Mouse (Mus musculus): ENCODE measurements around the gene Pmfbp1.

The Pmfbp1 gene

GRCm38 (mm10) chr8:109499009-109499717 is 5.3 kb downstream of the Pmfbp1 start:
- in situ Hi-C loops (cut with MboI, MseI), result no loop called here

- in situ Hi-C loops (cut with MboI, MseI), result no loop called here
Observed at GRCm38 (mm10) chr8:109503566-109503965, 9.7 kb downstream of the Pmfbp1 start.

GRCm38 (mm10) chr8:109505560-109505959 is 11.7 kb downstream of the Pmfbp1 start:
- in situ Hi-C loops (cut with MboI, MseI), result no loop called here

GRCm38 (mm10) chr8:109524008-109524407 is 30.2 kb downstream of the Pmfbp1 start:
- in situ Hi-C loops (cut with MboI, MseI), result no loop called here

GRCm38 (mm10) chr8:109535140-109535990 is 41.5 kb downstream of the Pmfbp1 start:
- in situ Hi-C loops (cut with MboI, MseI), result no loop called here

GRCm38 (mm10) chr8:109536703-109537102 is 42.9 kb downstream of the Pmfbp1 start:
- in situ Hi-C loops (cut with MboI, MseI), result no loop called here

GRCm38 (mm10) chr8:109542165-109542564 is 48.3 kb downstream of the Pmfbp1 start:
- in situ Hi-C loops (cut with MboI, MseI), result no loop called here

GRCm38 (mm10) chr8:109542748-109543519 is 49.1 kb downstream of the Pmfbp1 start:
- in situ Hi-C loops (cut with MboI, MseI), result no loop called here

- in situ Hi-C loops (cut with MboI, MseI), result no loop called here
Observed at GRCm38 (mm10) chr8:109544049-109544448, 50.2 kb downstream of the Pmfbp1 start.

- in situ Hi-C loops (cut with MboI, MseI), result loop anchor here (25.0 kb wide), 1 partner anchor 1061 kb away; the partner anchor contains the start of gene Vac14
Observed at GRCm38 (mm10) chr8:109551663-109552062, 57.8 kb downstream of the Pmfbp1 start.

- in situ Hi-C loops (cut with MboI, MseI), result loop anchor here (25.0 kb wide), 1 partner anchor 1048 kb away; the partner anchor contains the start of gene Vac14
Observed at GRCm38 (mm10) chr8:109563881-109564280, 70.1 kb downstream of the Pmfbp1 start.

- in situ Hi-C loops (cut with MboI, MseI), result loop anchor here (25.0 kb wide), 1 partner anchor 1048 kb away; the partner anchor contains the start of gene Vac14
Observed at GRCm38 (mm10) chr8:109564766-109565165, 70.9 kb downstream of the Pmfbp1 start.

GRCm38 (mm10) chr8:109565498-109566333 is 71.9 kb downstream of the Pmfbp1 start, which contains the start of the genes Dhx38 and Txnl4b:
Gene Dhx38 (minus strand): TSS chr8:109565861.
Gene Txnl4b (plus strand): TSS chr8:109565892.
- in situ Hi-C loops (cut with MboI, MseI), result loop anchor here (25.0 kb wide), 1 partner anchor 1047 kb away; the partner anchor contains the start of gene Vac14

- in situ Hi-C loops (cut with MboI, MseI), result loop anchor here (25.0 kb wide), 1 partner anchor 1041 kb away; the partner anchor contains the start of gene Vac14
Observed at GRCm38 (mm10) chr8:109571139-109571538, 77.3 kb downstream of the Pmfbp1 start.

- in situ Hi-C loops (cut with MboI, MseI), result no loop called here
Observed at GRCm38 (mm10) chr8:109576311-109576710, 82.5 kb downstream of the Pmfbp1 start.

GRCm38 (mm10) chr8:109578900-109579301 is 85.1 kb downstream of the Pmfbp1 start, which contains the start of gene Hp:
Gene Hp (minus strand): TSS chr8:109579172.
- in situ Hi-C loops (cut with MboI, MseI), result no loop called here

GRCm38 (mm10) chr8:109584293-109584692 is 90.5 kb downstream of the Pmfbp1 start:
- in situ Hi-C loops (cut with MboI, MseI), result no loop called here

- in situ Hi-C loops (cut with MboI, MseI), result no loop called here
Observed at GRCm38 (mm10) chr8:109584830-109585229, 91.0 kb downstream of the Pmfbp1 start.

- in situ Hi-C loops (cut with MboI, MseI), result no loop called here
Observed at GRCm38 (mm10) chr8:109585652-109586051, 91.8 kb downstream of the Pmfbp1 start.

GRCm38 (mm10) chr8:109586972-109587504 is 93.2 kb downstream of the Pmfbp1 start:
- in situ Hi-C loops (cut with MboI, MseI), result no loop called here
